Mouse (Mus musculus): Measurements from ENCODE around the gene Grin2d. TPM values are rescaled to one million over a fixed set of nuclear protein-coding genes. Genes with fewer than 3 reads are reported as not detected.
A peak's percentile ranks its signal among the peaks of the same experiment; 100 is the strongest.

Grin2d gene
- polyA plus RNA-seq, 1 experiment from 2014 or later: 0.11 TPM

- WGBS (ENCODE audit: insufficient replicate concordance): 68% methylated on average over 2 of the region's 2 CpGs
- no peaks in the 10 kb centered on the region for H3K36me3 ChIP-seq (ENCODE audit: control insufficient read depth, insufficient read depth, low read length)
- H3K4me2 ChIP-seq: no peak overlapping the region
Measured at GRCm38 (mm10) chr7:45892651-45893050, 14.5 kb upstream of the Grin2d start.

GRCm38 (mm10) chr7:45887246-45887645 lies 9.1 kb upstream of the Grin2d start:
- no peaks in the 10 kb centered on the region for H3K9me3 ChIP-seq (replicated peaks; ENCODE audit: control insufficient read depth, low read length)
- H3K27me3 ChIP-seq (ENCODE audit: control insufficient read depth, insufficient read depth, low read length): no peaks in the 10 kb centered on the region
- 38% methylated on average over 3 of the region's 3 CpGs for WGBS (ENCODE audit: insufficient replicate concordance)
- peaks cover 25% of the 10 kb centered on the region for H3K36me3 ChIP-seq (ENCODE audit: control insufficient read depth, insufficient read depth, low read length)
- ATAC-seq (replicated peaks; ENCODE audit: insufficient number of reproducible peaks, low FRiP score, low TSS enrichment): no peak
- H3K27ac ChIP-seq (ENCODE audit: low read depth, low read length): no peak overlapping the region
- H3K9ac ChIP-seq (ENCODE audit: low read depth, low read length): no peak overlapping the region
- no peak overlapping the region for H3K4me3 ChIP-seq (ENCODE audit: low read depth, low read length)
- H3K4me1 ChIP-seq (ENCODE audit: control insufficient read depth, insufficient read depth, low read length): no peaks in the 10 kb centered on the region
- no peak overlapping the region for H3K4me2 ChIP-seq

More at GRCm38 (mm10) chr7:45892651-45893050, 14.5 kb upstream of the Grin2d start:
- Histone ChIP-seq H3K27me3 (ENCODE audit: control insufficient read depth, insufficient read depth, low read length) (no peaks in the 10 kb centered on the region), H3K9ac (ENCODE audit: low read depth, low read length) (no peak overlapping the region), H3K27ac (ENCODE audit: low read depth, low read length) (no peak overlapping the region), H3K9me3 (replicated peaks; ENCODE audit: control insufficient read depth, low read length) (no peaks in the 10 kb centered on the region), H3K4me1 (ENCODE audit: control insufficient read depth, insufficient read depth, low read length) (no peaks in the 10 kb centered on the region), H3K4me3 (ENCODE audit: low read depth, low read length) (no peak overlapping the region)
- ATAC-seq (replicated peaks; ENCODE audit: insufficient number of reproducible peaks, low FRiP score, low TSS enrichment): no peak

DNA sequence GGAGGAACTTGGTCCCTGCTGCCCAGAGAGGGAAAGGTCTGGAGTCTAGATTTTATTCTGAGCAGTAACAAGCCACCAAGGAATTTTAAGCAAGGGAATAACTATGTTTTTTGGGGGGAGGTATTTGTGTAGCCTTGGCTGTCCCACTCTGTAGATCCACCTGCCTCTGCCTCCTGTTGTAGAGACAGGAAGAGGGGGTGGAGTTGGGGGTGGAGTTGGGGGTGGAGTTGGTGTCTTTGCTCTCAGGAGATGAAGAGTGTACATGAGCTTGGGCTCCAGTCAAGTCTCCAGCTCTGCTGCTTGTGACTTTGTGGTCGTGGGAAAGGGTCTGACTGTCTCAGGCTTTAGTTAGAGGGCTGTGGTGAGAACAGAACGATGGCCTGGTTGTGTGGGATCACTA lies 2.8 kb upstream of the Grin2d start:
- ATAC-seq (replicated peaks; ENCODE audit: insufficient number of reproducible peaks, low FRiP score, low TSS enrichment): no peak
- Histone ChIP-seq H3K27me3 (ENCODE audit: control insufficient read depth, insufficient read depth, low read length) (no peaks in the 10 kb centered on the region), H3K27ac (ENCODE audit: low read depth, low read length) (no peak overlapping the region), H3K36me3 (ENCODE audit: control insufficient read depth, insufficient read depth, low read length) (peaks cover 70% of the 10 kb centered on the region), H3K4me2 (no peak overlapping the region), H3K4me1 (ENCODE audit: control insufficient read depth, insufficient read depth, low read length) (no peaks in the 10 kb centered on the region), H3K4me3 (ENCODE audit: low read depth, low read length) (no peak overlapping the region), H3K9ac (ENCODE audit: low read depth, low read length) (no peak overlapping the region), H3K9me3 (replicated peaks; ENCODE audit: control insufficient read depth, low read length) (no peaks in the 10 kb centered on the region)
- 95% methylated on average over 2 of the region's 2 CpGs for WGBS (ENCODE audit: insufficient replicate concordance)

DNA sequence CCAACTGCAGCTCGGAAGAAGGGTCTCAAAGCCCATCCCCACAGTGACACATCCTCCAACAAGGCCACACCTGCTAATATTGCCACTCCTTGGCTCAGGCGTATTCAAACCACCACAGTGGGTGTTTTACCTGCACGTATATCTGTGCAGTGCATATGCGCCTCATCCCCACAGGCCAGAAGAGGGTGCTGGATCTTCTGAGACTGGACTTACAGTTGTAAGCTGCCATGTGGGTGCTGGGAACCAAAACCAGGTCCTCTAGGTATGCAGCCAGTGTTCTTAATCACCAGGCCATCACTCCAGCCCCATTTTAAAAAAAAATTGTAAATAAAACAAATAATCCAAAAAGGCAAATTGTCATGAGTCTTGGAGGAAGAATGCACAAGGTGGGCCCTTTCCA lies 2.4 kb upstream of the Grin2d start:
- no peaks in the 10 kb centered on the region for H3K4me1 ChIP-seq (ENCODE audit: control insufficient read depth, insufficient read depth, low read length)
- H3K36me3 ChIP-seq (ENCODE audit: control insufficient read depth, insufficient read depth, low read length): peaks cover 75% of the 10 kb centered on the region
- H3K9me3 ChIP-seq (replicated peaks; ENCODE audit: control insufficient read depth, low read length): no peaks in the 10 kb centered on the region
- 96% methylated on average over 4 of the region's 4 CpGs for WGBS (ENCODE audit: insufficient replicate concordance)
- no peak overlapping the region for H3K27ac ChIP-seq (ENCODE audit: low read depth, low read length)
- H3K27me3 ChIP-seq (ENCODE audit: control insufficient read depth, insufficient read depth, low read length): no peaks in the 10 kb centered on the region
- H3K4me2 ChIP-seq: no peak overlapping the region
- no peak overlapping the region for H3K9ac ChIP-seq (ENCODE audit: low read depth, low read length)
- no peak overlapping the region for H3K4me3 ChIP-seq (ENCODE audit: low read depth, low read length)
- ATAC-seq (replicated peaks; ENCODE audit: insufficient number of reproducible peaks, low FRiP score, low TSS enrichment): no peak

GRCm38 (mm10) chr7:45876895-45877294 lies 1.3 kb downstream of the Grin2d start:
- Histone ChIP-seq H3K4me1 (ENCODE audit: control insufficient read depth, insufficient read depth, low read length) (peaks cover 16% of the 10 kb centered on the region), H3K4me2 (no peak overlapping the region), H3K9ac (ENCODE audit: low read depth, low read length) (no peak overlapping the region), H3K9me3 (replicated peaks; ENCODE audit: control insufficient read depth, low read length) (no peaks in the 10 kb centered on the region), H3K27ac (ENCODE audit: low read depth, low read length) (no peak overlapping the region), H3K4me3 (ENCODE audit: low read depth, low read length) (no peak overlapping the region), H3K36me3 (ENCODE audit: control insufficient read depth, insufficient read depth, low read length) (peaks cover 52% of the 10 kb centered on the region), H3K27me3 (ENCODE audit: control insufficient read depth, insufficient read depth, low read length) (peaks cover 1% of the 10 kb centered on the region; the same call in 1 of the 2 replicates)
- ATAC-seq (replicated peaks; ENCODE audit: insufficient number of reproducible peaks, low FRiP score, low TSS enrichment): no peak
- 94% methylated on average over 7 of the region's 7 CpGs for WGBS (ENCODE audit: insufficient replicate concordance)

DNA sequence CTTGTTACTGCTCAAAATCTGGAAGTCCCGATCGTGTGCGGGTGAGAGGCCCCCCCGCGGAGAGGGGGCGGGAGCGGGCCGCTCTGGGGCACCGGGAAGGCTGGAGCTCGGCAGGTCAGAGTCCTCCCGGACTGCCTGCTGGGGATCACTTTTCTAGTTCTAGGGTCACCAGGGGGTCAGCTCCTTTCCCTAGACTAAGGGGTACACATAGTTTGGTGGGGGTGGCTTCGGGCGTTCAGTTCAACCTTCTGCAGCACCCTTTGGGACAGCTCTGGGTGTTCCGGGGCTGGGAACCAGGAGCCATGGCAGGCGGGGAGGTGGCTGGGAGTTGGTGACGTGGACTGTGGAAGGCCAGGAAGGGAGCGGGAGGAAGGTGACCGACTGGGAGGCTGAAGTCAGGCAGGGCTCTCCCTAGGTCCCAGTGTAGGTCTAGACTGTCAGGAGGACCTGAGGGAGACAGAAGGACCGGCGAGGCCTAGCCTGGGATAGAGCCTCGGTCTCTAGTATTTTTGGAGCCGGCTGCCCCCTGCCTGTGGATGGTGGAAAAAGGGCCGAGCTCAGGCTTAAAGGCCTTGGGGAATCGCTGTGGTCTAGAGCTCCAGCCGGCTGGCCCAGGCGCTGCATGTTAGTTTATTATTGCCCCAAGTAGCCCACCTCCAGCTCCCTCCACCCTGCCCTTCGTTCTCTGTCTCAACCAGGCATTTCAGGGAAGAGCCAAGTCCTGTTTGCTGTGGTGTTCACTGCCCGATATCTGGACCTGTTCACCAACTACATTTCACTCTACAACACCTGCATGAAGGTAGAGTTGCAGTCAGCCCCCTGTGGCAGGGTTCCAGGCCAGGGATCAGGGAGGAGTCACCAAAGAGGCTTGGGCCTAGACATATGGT lies 4.9 kb downstream of the Grin2d start:
- H3K36me3 ChIP-seq (ENCODE audit: control insufficient read depth, insufficient read depth, low read length): peaks cover 29% of the 10 kb centered on the region
- peaks cover 29% of the 10 kb centered on the region for H3K4me1 ChIP-seq (ENCODE audit: control insufficient read depth, insufficient read depth, low read length)
- H3K4me2 ChIP-seq: peak overlapping the region; percentile 92
- H3K9me3 ChIP-seq (replicated peaks; ENCODE audit: control insufficient read depth, low read length): no peaks in the 10 kb centered on the region
- peaks cover 37% of the 10 kb centered on the region for H3K27me3 ChIP-seq (ENCODE audit: control insufficient read depth, insufficient read depth, low read length)
- peak overlapping the region; percentile 91 for H3K4me3 ChIP-seq (ENCODE audit: low read depth, low read length)
- peak; percentile 32; the same call in 1 of the 2 replicates for ATAC-seq (replicated peaks; ENCODE audit: insufficient number of reproducible peaks, low FRiP score, low TSS enrichment)
- H3K27ac ChIP-seq (ENCODE audit: low read depth, low read length): peak overlapping the region; percentile 87
- WGBS (ENCODE audit: insufficient replicate concordance): 3% methylated on average over 28 of the region's 28 CpGs
- H3K9ac ChIP-seq (ENCODE audit: low read depth, low read length): peak overlapping the region; percentile 97

DNA sequence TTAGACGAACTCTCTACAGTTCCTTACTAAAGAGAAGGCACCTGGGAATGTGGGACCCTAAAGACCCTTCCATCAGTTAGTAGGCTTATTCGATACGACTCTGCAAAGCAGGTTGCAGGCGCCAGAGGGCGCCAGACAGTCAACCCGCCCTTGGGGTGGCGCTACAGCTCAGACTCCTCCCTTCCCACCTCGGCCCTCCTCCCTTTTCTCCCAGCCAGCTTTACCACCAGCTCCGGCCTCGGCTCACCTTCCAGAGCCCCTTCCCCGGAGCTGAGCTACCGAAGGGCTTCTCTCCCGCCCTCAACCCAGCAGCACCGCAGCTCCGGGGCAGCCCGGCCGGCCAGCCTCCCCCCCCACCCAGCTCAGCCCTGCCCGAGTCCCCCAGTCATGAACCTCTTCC lies 5.6 kb downstream of the Grin2d start, which contains the start of gene Kdelr1:
Gene Kdelr1 (plus strand): TSS at position 149 of the 400 bp plus-strand sequence.
- Histone ChIP-seq H3K27ac (ENCODE audit: low read depth, low read length) (peak within 1 kb of the TSS; percentile 87), H3K4me2 (peak within 1 kb of the TSS; percentile 92), H3K4me3 (ENCODE audit: low read depth, low read length) (peak within 1 kb of the TSS; percentile 91), H3K27me3 (ENCODE audit: control insufficient read depth, insufficient read depth, low read length) (peaks cover 44% of the 10 kb centered on the region), H3K36me3 (ENCODE audit: control insufficient read depth, insufficient read depth, low read length) (peaks cover 26% of the 10 kb centered on the region), H3K9me3 (replicated peaks; ENCODE audit: control insufficient read depth, low read length) (no peaks in the 10 kb centered on the region), H3K4me1 (ENCODE audit: control insufficient read depth, insufficient read depth, low read length) (peaks cover 31% of the 10 kb centered on the region), H3K9ac (ENCODE audit: low read depth, low read length) (peak within 1 kb of the TSS; percentile 97)
- WGBS (ENCODE audit: insufficient replicate concordance): 1% methylated on average over 17 of the region's 18 CpGs
- peak; percentile 70 for ATAC-seq (replicated peaks; ENCODE audit: insufficient number of reproducible peaks, low FRiP score, low TSS enrichment)

DNA sequence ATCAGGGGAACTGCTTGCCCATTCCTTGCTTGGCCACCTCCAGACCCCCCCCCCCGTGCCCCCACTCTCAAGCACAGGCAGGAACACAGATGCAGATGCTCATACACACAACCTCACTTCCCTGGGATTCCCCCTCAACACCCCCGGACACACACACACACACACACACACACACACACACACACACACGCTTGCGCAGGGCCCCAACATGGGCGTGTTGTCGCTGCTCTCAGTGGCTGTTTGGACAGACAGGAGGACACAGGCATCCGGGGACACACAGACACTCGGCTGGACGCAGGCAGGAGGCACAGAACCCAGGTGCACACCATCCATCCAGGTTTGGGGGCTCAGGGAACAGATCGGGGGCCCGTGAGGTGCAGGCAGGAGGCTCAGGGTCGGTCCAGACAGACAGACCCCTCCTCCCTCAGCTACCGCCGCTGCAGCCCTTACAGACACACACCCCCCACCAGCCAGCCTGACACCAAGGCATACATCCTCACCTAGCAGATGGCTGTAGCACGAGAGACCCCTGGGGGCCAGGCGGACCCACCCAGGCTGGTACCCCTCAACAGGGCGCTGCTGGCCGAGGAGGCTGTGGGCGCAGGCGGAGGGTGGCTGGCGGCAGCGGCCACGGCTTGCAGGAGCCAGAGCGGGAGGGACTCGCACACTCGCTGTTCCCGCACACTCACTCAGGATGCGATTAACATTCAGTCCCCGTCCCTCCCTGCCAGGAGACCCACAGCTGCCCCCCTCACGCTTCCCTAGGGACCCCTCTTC lies 7.7 kb downstream of the Grin2d start:
- Histone ChIP-seq H3K27me3 (ENCODE audit: control insufficient read depth, insufficient read depth, low read length) (peaks cover 57% of the 10 kb centered on the region), H3K27ac (ENCODE audit: low read depth, low read length) (no peak overlapping the region), H3K9ac (ENCODE audit: low read depth, low read length) (peak overlapping the region; percentile 49; the same call in 1 of the 2 replicates), H3K36me3 (ENCODE audit: control insufficient read depth, insufficient read depth, low read length) (peaks cover 5% of the 10 kb centered on the region), H3K4me3 (ENCODE audit: low read depth, low read length) (peak overlapping the region; percentile 34), H3K4me2 (peak overlapping the region; percentile 54), H3K9me3 (replicated peaks; ENCODE audit: control insufficient read depth, low read length) (no peaks in the 10 kb centered on the region), H3K4me1 (ENCODE audit: control insufficient read depth, insufficient read depth, low read length) (peaks cover 33% of the 10 kb centered on the region)
- ATAC-seq (replicated peaks; ENCODE audit: insufficient number of reproducible peaks, low FRiP score, low TSS enrichment): no peak
- 1% methylated on average over 30 of the region's 30 CpGs for WGBS (ENCODE audit: insufficient replicate concordance)
